Comparison of ENCODE assay signal across 19 mouse cellular contexts in genomic region chr16:84796678-84797077, GRCm38 (mm10).
"Had no signal": no experiment of that assay in that cellular context is flagged by ENCODE, and none has a peak within 500 bp of the region (broad histone marks: within the 10 kb centered on the region; RNA-seq: fewer than 3 reads in every experiment).

No protein-coding gene starts in this region.

- H3K4me1 ChIP-seq: intestine, embryonic 15.5 days; kidney, embryonic 15.5 days; liver, embryonic 13.5 days; midbrain, embryonic 12.5 days; midbrain, embryonic 15.5 days; neural tube, embryonic 12.5 days; neural tube, embryonic 15.5 days had no signal

- H3K9me3 ChIP-seq: intestine, embryonic 15.5 days; kidney, embryonic 15.5 days; liver, embryonic 13.5 days; megakaryocyte, embryonic 14.5 days; midbrain, embryonic 12.5 days; midbrain, embryonic 15.5 days; neural tube, embryonic 12.5 days; neural tube, embryonic 15.5 days had no signal

- H3K9ac ChIP-seq: intestine, embryonic 15.5 days; kidney, embryonic 15.5 days; liver, embryonic 13.5 days; midbrain, embryonic 12.5 days; midbrain, embryonic 15.5 days; neural tube, embryonic 12.5 days; neural tube, embryonic 15.5 days had no signal

- H3K4me2 ChIP-seq: intestine, embryonic 15.5 days; kidney, embryonic 15.5 days; liver, embryonic 13.5 days; midbrain, embryonic 12.5 days; midbrain, embryonic 15.5 days; neural tube, embryonic 12.5 days; neural tube, embryonic 15.5 days had no signal

- DNase-seq: kidney, adult 11 months; kidney, adult 8-10 months; kidney, postnatal 10 days; layer of hippocampus, postnatal 36 days; liver, embryonic 13.5 days; lung, postnatal 14 days; right cerebral cortex, adult 18-20 months; right cerebral cortex, postnatal 14 days; right cerebral cortex, postnatal 4 days; thymus, postnatal 25 days had no signal

- H3K4me3 ChIP-seq: intestine, embryonic 15.5 days; kidney, embryonic 15.5 days; left cerebral cortex, adult 2 months; liver, embryonic 13.5 days; megakaryocyte, embryonic 14.5 days; midbrain, embryonic 12.5 days; midbrain, embryonic 15.5 days; neural tube, embryonic 12.5 days; neural tube, embryonic 15.5 days had no signal

- ATAC-seq: intestine, embryonic 15.5 days; midbrain, embryonic 15.5 days had no signal

- H3K36me3 ChIP-seq: intestine, embryonic 15.5 days; kidney, embryonic 15.5 days; liver, embryonic 13.5 days; midbrain, embryonic 15.5 days; neural tube, embryonic 15.5 days had no signal

- H3K27me3 ChIP-seq: intestine, embryonic 15.5 days; kidney, embryonic 15.5 days; liver, embryonic 13.5 days; megakaryocyte, embryonic 14.5 days; midbrain, embryonic 12.5 days; midbrain, embryonic 15.5 days; neural tube, embryonic 12.5 days; neural tube, embryonic 15.5 days had no signal

- H3K27ac ChIP-seq: intestine, embryonic 15.5 days; kidney, embryonic 15.5 days; left cerebral cortex, adult 2 months; liver, embryonic 13.5 days; midbrain, embryonic 12.5 days; midbrain, embryonic 15.5 days; neural tube, embryonic 12.5 days; neural tube, embryonic 15.5 days; stomach, postnatal 0 days had no signal
